Mouse (Mus musculus) monocyte, adult 59 days (primary cell): ENCODE results near the gene Pfkfb1. TPM values are rescaled to one million over a fixed set of nuclear protein-coding genes. Genes with fewer than 3 reads are reported as not detected.

Source experiments
- total RNA-seq, 2 experiments: library from RNA; stranded (reverse); gene quantifications; one replicate each; pipeline ENCODE4 v1.2.4; 2023

Pfkfb1 gene
- 1 to 10 TPM; 2.1 to 3.7 TPM for total RNA-seq

DNA sequence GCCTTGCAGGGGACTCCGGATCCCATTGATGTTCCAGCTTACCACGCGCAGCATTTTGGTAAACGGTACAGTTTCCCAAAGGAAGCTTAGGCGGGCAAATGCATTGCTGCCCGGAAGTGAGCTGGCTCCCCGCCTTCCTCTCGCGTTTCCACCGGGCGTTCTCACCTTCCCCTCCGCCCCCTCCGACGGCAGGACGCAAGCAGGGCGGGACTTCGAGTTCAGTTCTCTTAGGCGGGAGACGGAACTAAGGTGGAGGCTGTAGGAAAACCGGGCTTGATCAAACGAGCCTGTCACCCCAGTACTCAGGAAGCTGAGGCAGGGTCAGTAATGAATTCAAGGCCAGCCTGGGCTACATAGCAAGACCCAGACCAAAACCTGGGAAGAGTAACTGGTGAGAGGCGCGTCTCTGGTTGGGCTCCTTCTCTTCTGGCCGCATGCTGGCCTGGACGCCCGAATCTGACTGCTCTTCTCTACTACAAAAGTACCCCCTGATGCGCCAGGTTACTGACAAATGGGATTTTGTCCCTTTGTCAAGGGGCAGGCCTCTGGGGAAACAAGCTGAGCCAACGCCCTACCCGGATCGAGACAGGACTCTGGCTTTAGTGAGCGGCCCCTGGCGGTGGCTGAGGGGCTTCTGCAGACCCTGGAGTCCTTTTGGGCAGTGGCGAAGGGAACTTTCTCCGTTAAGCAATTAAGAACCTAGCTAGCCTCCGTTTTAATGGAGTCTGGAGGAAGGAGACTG, at the start of gene Pfkfb1:
Gene Pfkfb1, plus strand, starts transcription at position 207 of the 742 bp plus-strand sequence.

DNA sequence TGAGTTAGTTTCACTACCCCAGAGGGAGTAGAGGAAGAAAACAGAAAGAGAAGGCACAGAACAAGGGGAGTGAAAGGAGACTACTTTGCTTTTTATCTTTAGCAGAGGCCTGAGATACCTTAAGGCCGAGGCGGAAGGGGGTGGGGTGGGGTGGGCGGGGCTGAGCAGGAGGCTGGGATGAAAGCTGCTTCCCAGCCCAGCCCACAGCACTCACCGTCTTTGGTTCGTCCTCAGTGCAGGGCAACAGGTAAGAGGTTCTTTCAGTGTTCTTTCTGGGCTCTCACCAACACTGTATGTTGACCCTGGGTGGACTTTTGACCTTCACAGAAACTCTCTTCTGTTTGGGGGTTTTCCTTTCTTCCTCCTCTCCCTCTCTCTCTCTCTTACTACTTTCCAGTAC, 40.8 kb upstream of the Pfkfb1 start, which contains the start of gene Alas2:
Gene Alas2, plus strand, starts transcription at position 137 of the 400 bp plus-strand sequence.

DNA sequence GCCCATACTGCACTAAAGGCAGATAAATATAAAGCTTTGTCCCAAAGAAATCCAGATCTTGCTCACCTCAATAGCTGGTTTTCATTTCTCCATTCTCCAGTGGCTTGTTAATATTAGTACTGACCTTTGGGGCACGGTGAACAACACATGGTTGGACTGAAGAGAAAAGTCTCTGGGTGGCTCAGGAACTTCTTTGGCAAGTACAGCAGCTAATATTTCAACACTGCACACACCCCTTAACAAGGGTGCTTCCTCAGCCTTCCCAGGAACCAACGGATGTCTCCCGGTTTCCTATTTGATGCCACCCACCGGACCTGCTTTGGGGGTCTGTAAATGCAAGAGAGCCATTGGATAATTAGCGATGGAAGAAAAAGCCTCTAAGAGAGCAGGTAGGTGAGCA, 1.7 kb downstream of the Pfkfb1 start, which contains the start of gene Apex2:
Gene Apex2, minus strand, starts transcription at position 173 of the 400 bp plus-strand sequence.

DNA sequence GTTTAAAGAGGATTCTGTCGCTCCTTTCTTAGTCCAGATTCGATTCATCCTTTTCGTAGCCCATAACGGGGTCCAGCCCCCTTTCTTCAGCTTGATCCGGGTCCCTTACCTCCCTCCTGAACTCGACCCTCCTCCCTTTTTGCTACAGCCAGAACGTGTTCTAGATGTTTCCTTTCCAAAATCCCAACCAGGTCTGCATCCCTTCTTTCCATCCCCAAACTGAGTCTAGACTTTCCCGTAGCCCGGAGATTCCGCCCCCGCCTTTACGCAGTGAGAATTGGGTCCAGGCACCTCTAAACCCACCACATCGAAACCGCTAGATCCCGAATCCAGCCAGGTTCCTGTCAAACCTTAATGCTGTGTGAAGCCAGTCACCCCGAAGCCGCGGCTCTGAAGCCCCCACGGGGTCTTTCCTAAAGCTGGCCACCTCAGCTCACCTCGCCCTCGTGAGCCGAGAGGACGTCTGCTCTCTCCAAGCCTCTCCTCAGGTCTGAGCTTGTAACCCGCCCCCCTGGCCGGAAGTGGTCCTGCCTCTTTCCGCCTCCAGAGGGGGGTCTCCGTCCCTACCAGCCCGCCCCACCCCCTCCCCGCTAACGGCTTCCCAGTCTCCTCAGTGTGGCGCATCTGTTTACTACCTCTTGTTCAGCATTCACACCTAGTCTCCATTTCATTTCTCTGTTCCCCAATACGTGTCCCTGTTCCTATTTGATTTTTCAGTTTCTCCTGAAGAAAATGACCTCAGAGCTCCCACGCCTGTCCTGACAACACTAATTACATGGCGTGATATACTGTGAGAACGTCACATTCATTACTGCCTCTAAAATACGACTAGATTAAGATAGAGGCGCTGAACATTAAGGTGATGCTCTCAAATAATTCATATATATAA, 69.1 kb downstream of the Pfkfb1 start, which contains the start of gene Tro:
Gene Tro, minus strand, starts transcription at position 676 of the 889 bp plus-strand sequence.

Other genes with a start within 250 kb of the Pfkfb1 start
- gene Tmem29, start 129.1 kb upstream of the Pfkfb1 start, total RNA-seq, result 10 to 100 TPM; 10.0 to 15.8 TPM
- 1 to 10 TPM in 1 of 2 experiments, under 1 TPM in 1; 0.82 to 1.6 TPM for gene Alas2, start 40.9 kb upstream of the Pfkfb1 start, total RNA-seq
- 10 to 100 TPM; 12.4 to 15.9 TPM for gene Apex2, start 1.6 kb downstream of the Pfkfb1 start, total RNA-seq
- not detected for gene Tro, start 69.4 kb downstream of the Pfkfb1 start, total RNA-seq
- 1 to 10 TPM; 1.9 to 2.2 TPM for gene Maged2, start 226.1 kb downstream of the Pfkfb1 start, total RNA-seq